Mouse (Mus musculus) frontal cortex, postnatal 25 days (tissue): ENCODE results near the gene Opa1.

ENCODE experiments used
- DNase-seq, 2 experiments: peaks; one replicate each; pipeline ENCODE4 v3.0.0; 2022; ENCODE audit warnings: low spot score in 2 of 2

Opa1 gene

GRCm38 (mm10) chr16:29689187-29689819, 110.2 kb downstream of the Opa1 start:
- no peak for DNase-seq

GRCm38 (mm10) chr16:29693025-29693682, 114.0 kb downstream of the Opa1 start:
- DNase-seq = no peak

GRCm38 (mm10) chr16:29693791-29694419, 114.8 kb downstream of the Opa1 start:
- DNase-seq = no peak

GRCm38 (mm10) chr16:29694420-29694959, 115.4 kb downstream of the Opa1 start:
- DNase-seq = no peak
